Mouse (Mus musculus) liver, adult 2 months (tissue): ENCODE results near the gene Fam43a.

Experiments
- CTCF ChIP-seq: fragments of 200-500 bp; IDR thresholded peaks from 2 replicates; pipeline ENCODE4 v1.5.1; 2011; ENCODE audit warnings: low read depth, low read length, control low read depth
- POLR2A ChIP-seq: fragments of 200-500 bp; IDR thresholded peaks from 2 replicates; pipeline ENCODE4 v1.6.1; 2011; ENCODE audit warnings: low read length, control low read depth; ENCODE audit not compliant: insufficient read depth; ENCODE audit errors: extremely low read depth

- TF ChIP-seq CTCF = no peak
- no peak for TF ChIP-seq POLR2A
Measured at GRCm38 (mm10) chr16:30595356-30595755, 4.2 kb upstream of the Fam43a start.
